Mouse (Mus musculus) erythroid progenitor cell, adult 5-6 weeks (primary cell): ENCODE measurements around the gene Gm20388. TPM values are rescaled to one million over a fixed set of nuclear protein-coding genes. Genes with fewer than 3 reads are reported as not detected.
"Not testable (repeated sequence)": the region's sequence is repeated elsewhere in the genome, so short reads cannot be mapped to it uniquely, and the experiment has no call there.

Experiments
- ATAC-seq: replicated peaks from 2 replicates; pipeline ENCODE4 v1.8.0; 2016; ENCODE audit warnings: moderate number of reproducible peaks, mild to moderate bottlenecking, moderate TSS enrichment, inconsistent platforms; ENCODE audit not compliant: poor library complexity, low FRiP score, severe bottlenecking
- total RNA-seq, 2 experiments: library from RNA; stranded (forward) in 1 of 2; stranded (reverse) in 1 of 2; fragments of 150-400 nt in 1 of 2; fragments of 186-747, 209-891 nt in 1 of 2; gene quantifications; 2 replicates each; pipeline versions ENCODE4 v1.2.3 to v1.2.4; 2015 to 2017; ENCODE audit warnings: low replicate concordance in 2 of 2

Gene Gm20388
- total RNA-seq, 2 experiments from 2014 or later, result 4.2 TPM; not detected in 1

GRCm38 (mm10) chr8:123232553-123232952 lies 3321.9 kb downstream of the Gm20388 start:
- ATAC-seq, result no peak

GRCm38 (mm10) chr8:123233300-123233699 lies 3322.7 kb downstream of the Gm20388 start:
- no peak for ATAC-seq

GRCm38 (mm10) chr8:123233760-123234159 lies 3323.1 kb downstream of the Gm20388 start:
- no peak for ATAC-seq

- ATAC-seq, result no peak
These were observed 3324.4 kb downstream of the Gm20388 start for GRCm38 (mm10) chr8:123234918-123235519.

GRCm38 (mm10) chr8:123235520-123236497 lies 3325.2 kb downstream of the Gm20388 start, which contains the start of gene Spata2l:
Gene Spata2l (minus strand): TSS chr8:123236233.
- peak; percentile 87 for ATAC-seq

- ATAC-seq, result no peak
These were observed 3328.8 kb downstream of the Gm20388 start for GRCm38 (mm10) chr8:123239398-123239797.

GRCm38 (mm10) chr8:123242107-123242923 lies 3331.7 kb downstream of the Gm20388 start:
- ATAC-seq, result no peak

- ATAC-seq, result no peak
These were observed 3332.4 kb downstream of the Gm20388 start for GRCm38 (mm10) chr8:123243053-123243452.

- ATAC-seq, result no peak
These were observed 3333.7 kb downstream of the Gm20388 start for GRCm38 (mm10) chr8:123244382-123244781.

GRCm38 (mm10) chr8:123245543-123245942 lies 3334.9 kb downstream of the Gm20388 start:
- ATAC-seq, result no peak

GRCm38 (mm10) chr8:123247748-123248147 lies 3337.1 kb downstream of the Gm20388 start:
- no peak for ATAC-seq

- ATAC-seq, result no peak
These were observed 3338.0 kb downstream of the Gm20388 start for GRCm38 (mm10) chr8:123248596-123248995.

- no peak for ATAC-seq
These were observed 3340.3 kb downstream of the Gm20388 start for GRCm38 (mm10) chr8:123250940-123251339.

- ATAC-seq, result no peak
These were observed 3342.3 kb downstream of the Gm20388 start for GRCm38 (mm10) chr8:123252925-123253324.

- ATAC-seq, result no peak
These were observed 3342.9 kb downstream of the Gm20388 start for GRCm38 (mm10) chr8:123253451-123254098.

- ATAC-seq, result peak; percentile 89
These were observed 3343.7 kb downstream of the Gm20388 start, which contains the start of the genes Zfp276 and Vps9d1 for GRCm38 (mm10) chr8:123254099-123254885. Gene Zfp276 (plus strand): TSS chr8:123254195. Gene Vps9d1 (minus strand): TSS chr8:123254348.

- ATAC-seq, result no peak
These were observed 3344.5 kb downstream of the Gm20388 start for GRCm38 (mm10) chr8:123255170-123255569.

GRCm38 (mm10) chr8:123257114-123257513 lies 3346.5 kb downstream of the Gm20388 start:
- ATAC-seq, result no peak

- not testable (repeated sequence) for ATAC-seq
These were observed 3347.0 kb downstream of the Gm20388 start for GRCm38 (mm10) chr8:123257593-123257992.
